9 mouse cellular contexts compared by ENCODE assay signal in the genomic region with DNA sequence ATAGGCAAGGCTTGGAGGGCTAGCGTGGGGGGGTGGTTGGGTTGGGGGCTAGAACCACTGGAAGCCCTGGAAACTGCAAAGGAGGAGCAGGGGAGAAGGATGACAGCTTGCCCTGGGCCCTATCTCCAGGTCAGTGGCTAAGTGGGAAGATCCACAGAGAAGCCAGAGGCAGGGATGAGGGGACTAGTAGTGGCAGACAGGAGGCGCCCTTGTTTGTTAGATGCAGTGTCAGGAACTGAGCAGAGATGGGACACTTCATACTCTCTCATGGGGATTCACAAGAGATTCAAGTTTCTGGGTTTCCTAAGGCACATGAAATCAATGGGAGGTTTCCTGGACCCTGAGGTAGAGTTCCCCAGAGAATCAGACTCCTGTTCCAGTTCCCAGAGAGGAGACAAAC. TPM values are rescaled to one million over a fixed set of nuclear protein-coding genes. Genes with fewer than 3 reads are reported as not detected.
DNase-seq lines count a peak whose midpoint lies in the region; ATAC-seq lines count a peak whose summit lies in the region.
"Had no signal": no experiment of that assay in that cellular context is flagged by ENCODE, and none has a peak within 500 bp of the region (broad histone marks: within the 10 kb centered on the region; RNA-seq: fewer than 3 reads in every experiment).

No protein-coding gene starts in this region.

- no peaks in the 10 kb centered on the region for H3K4me1 ChIP-seq in liver, embryonic 16.5 days (ENCODE audit: control insufficient read depth, low read depth, low read length)
- H3K4me1 ChIP-seq in hindbrain, embryonic 11.5 days (replicated peaks; ENCODE audit: control insufficient read depth, insufficient read depth, low read length), result no peaks in the 10 kb centered on the region

- peak; percentile 38 for DNase-seq in gastrocnemius, postnatal 10 days
- no peak for DNase-seq in gastrocnemius, postnatal 25 days
- peak; percentile 65 for DNase-seq in CD4-positive, CD25-positive, alpha-beta regulatory T cell, adult 2 months (ENCODE audit: low read depth, low spot score)
- DNase-seq in brain, adult 2 months (ENCODE audit: low read depth, low spot score), result peak; percentile 27
- no peak for DNase-seq in ovary, postnatal 10 days (ENCODE audit: low spot score)
- DNase-seq in hindbrain, embryonic 11.5 days (ENCODE audit: low spot score), result no peak

- H3K36me3 ChIP-seq in liver, embryonic 16.5 days (ENCODE audit: control insufficient read depth, insufficient read depth), result no peaks in the 10 kb centered on the region
- no peaks in the 10 kb centered on the region for H3K36me3 ChIP-seq in hindbrain, embryonic 11.5 days (ENCODE audit: control insufficient read depth, insufficient read depth, low read length)
- H3K36me3 ChIP-seq: hindbrain, embryonic 15.5 days had no signal

- no peak overlapping the region for H3K9ac ChIP-seq in liver, embryonic 16.5 days (ENCODE audit: low read depth, low read length)
- H3K9ac ChIP-seq in hindbrain, embryonic 11.5 days (ENCODE audit: low read depth, low read length), result no peak overlapping the region
- H3K9ac ChIP-seq: hindbrain, embryonic 15.5 days had no signal

- no peak overlapping the region for H3K27ac ChIP-seq in liver, embryonic 16.5 days (ENCODE audit: low read length)
- no peak overlapping the region for H3K27ac ChIP-seq in hindbrain, embryonic 11.5 days (ENCODE audit: low read depth, low read length)
- H3K27ac ChIP-seq: hindbrain, embryonic 15.5 days had no signal

- H3K9me3 ChIP-seq in liver, embryonic 16.5 days (replicated peaks; ENCODE audit: control insufficient read depth, low read length), result no peaks in the 10 kb centered on the region
- H3K9me3 ChIP-seq in hindbrain, embryonic 11.5 days (ENCODE audit: control insufficient read depth, low read length), result no peaks in the 10 kb centered on the region
- H3K9me3 ChIP-seq: hindbrain, embryonic 15.5 days had no signal

- no peak overlapping the region for H3K4me3 ChIP-seq in liver, embryonic 16.5 days (ENCODE audit: low read depth, low read length)
- H3K4me3 ChIP-seq in hindbrain, embryonic 11.5 days (ENCODE audit: low read depth, low read length), result no peak overlapping the region
- H3K4me3 ChIP-seq: hindbrain, embryonic 15.5 days had no signal

- ATAC-seq in liver, embryonic 16.5 days (ENCODE audit: low read depth), result 0 out of 2 replicates have a peak, but pooled peaks have one; percentile 37
- ATAC-seq in monocyte, adult 5-6 weeks (replicated peaks; ENCODE audit: insufficient number of reproducible peaks, low FRiP score, low TSS enrichment, poor library complexity, severe bottlenecking), result no peak
- ATAC-seq in hindbrain, embryonic 11.5 days (ENCODE audit: low FRiP score), result no peak

- no peak overlapping the region for H3K4me2 ChIP-seq in liver, embryonic 16.5 days (ENCODE audit: low read depth, low read length)
- no peak overlapping the region for H3K4me2 ChIP-seq in hindbrain, embryonic 11.5 days (replicated peaks; ENCODE audit: low read depth, low read length)
- H3K4me2 ChIP-seq: hindbrain, embryonic 15.5 days had no signal

- H3K27me3 ChIP-seq in liver, embryonic 16.5 days (ENCODE audit: control insufficient read depth, insufficient read depth, low read depth, low read length), result no peaks in the 10 kb centered on the region
- no peaks in the 10 kb centered on the region for H3K27me3 ChIP-seq in hindbrain, embryonic 11.5 days (ENCODE audit: control insufficient read depth, insufficient read depth, low read length)
- H3K27me3 ChIP-seq: hindbrain, embryonic 15.5 days had no signal

- WGBS in liver, embryonic 16.5 days (ENCODE audit: insufficient replicate concordance), result 19% methylated on average over 2 of the region's 2 CpGs
- WGBS in hindbrain, embryonic 11.5 days, result 31% methylated on average over 2 of the region's 2 CpGs

RNA-seq across cellular contexts. Expression of a gene that starts 30.3 kb away (rescaled TPM):
- under 1 TPM; 0.26 to 0.47 TPM for total RNA-seq in gastrocnemius, postnatal 10 days (2021)
- under 1 TPM; 0.11 to 0.15 TPM for total RNA-seq in gastrocnemius, postnatal 25 days (2021)
- polyA plus RNA-seq in liver, embryonic 16.5 days (2015; fragmentation: Nextera tagmentation; extraction: Ambion mirVana), result 0.06 and 0.11 TPM in 2 replicates
- not detected in 3 replicates for total RNA-seq in monocyte, adult 5-6 weeks (2017)
- polyA plus RNA-seq in hindbrain, embryonic 11.5 days (2014; fragmentation: Nextera tagmentation; extraction: Ambion mirVana), result 0.14 and 0.23 TPM in 2 replicates

RNA-seq across cellular contexts. Expression of a gene that starts 38.8 kb away (rescaled TPM):
- total RNA-seq in gastrocnemius, postnatal 10 days (2021), result 1 to 10 TPM; 5.6 to 6.6 TPM
- 1 to 10 TPM; 2.2 to 2.9 TPM for total RNA-seq in gastrocnemius, postnatal 25 days (2021)
- polyA plus RNA-seq in liver, embryonic 16.5 days (2015; fragmentation: Nextera tagmentation; extraction: Ambion mirVana), result 9.2 and 9.6 TPM in 2 replicates
- total RNA-seq in monocyte, adult 5-6 weeks (2017), result 0.64 to 5.5 TPM (median 3.1 TPM) in 3 replicates
- polyA plus RNA-seq in hindbrain, embryonic 11.5 days (2014; fragmentation: Nextera tagmentation; extraction: Ambion mirVana), result 87.1 and 87.5 TPM in 2 replicates

RNA-seq across cellular contexts. Expression of a gene that starts 55.0 kb away (rescaled TPM):
- 1 to 10 TPM; 1.1 to 1.3 TPM for total RNA-seq in gastrocnemius, postnatal 10 days (2021)
- under 1 TPM; 0.94 to 1.00 TPM for total RNA-seq in gastrocnemius, postnatal 25 days (2021)
- 1.1 and 1.4 TPM in 2 replicates for polyA plus RNA-seq in liver, embryonic 16.5 days (2015; fragmentation: Nextera tagmentation; extraction: Ambion mirVana)
- 3.0 to 4.9 TPM (median 3.5 TPM) in 3 replicates for total RNA-seq in monocyte, adult 5-6 weeks (2017)
- 0.56 and 0.73 TPM in 2 replicates for polyA plus RNA-seq in hindbrain, embryonic 11.5 days (2014; fragmentation: Nextera tagmentation; extraction: Ambion mirVana)

Comparison
In these comparisons a context has a peak if more than half of its experiments do, and no peak if none do; other contexts are left out.
1. DNase-seq: peak in gastrocnemius, postnatal 10 days (single experiment), CD4-positive, CD25-positive, alpha-beta regulatory T cell, adult 2 months (single experiment) and brain, adult 2 months (single experiment); none in gastrocnemius, postnatal 25 days (single experiment), ovary, postnatal 10 days (single experiment) and hindbrain, embryonic 11.5 days (single experiment).